Mouse (Mus musculus): Measurements from ENCODE around the gene A2ml1. TPM values are rescaled to one million over a fixed set of nuclear protein-coding genes. Genes with fewer than 3 reads are reported as not detected.
A peak's percentile ranks its signal among the peaks of the same experiment; 100 is the strongest.

A2ml1 gene
- polyA plus RNA-seq, 1 experiment from 2014 or later: 3.1 TPM

GRCm38 (mm10) chr6:128602026-128602425 is 20.6 kb upstream of the A2ml1 start:
- Histone ChIP-seq H3K36me3 (ENCODE audit: control insufficient read depth, insufficient read depth, low read length) (no peaks in the 10 kb centered on the region), H3K4me1 (ENCODE audit: control insufficient read depth, insufficient read depth, low read length) (0 out of 2 replicates have a peak, but pooled peaks cover 8% of the 10 kb centered on the region), H3K4me2 (ENCODE audit: low read depth, low read length) (no peak overlapping the region), H3K27me3 (replicated peaks; ENCODE audit: control insufficient read depth, insufficient read depth, low read length) (no peaks in the 10 kb centered on the region), H3K27ac (ENCODE audit: low read length) (no peak overlapping the region), H3K9ac (ENCODE audit: low read depth, low read length) (no peak overlapping the region), H3K9me3 (ENCODE audit: control insufficient read depth, low read length) (no peaks in the 10 kb centered on the region), H3K4me3 (ENCODE audit: low read length) (no peak overlapping the region)
- ATAC-seq: no peak
- 49% methylated on average over 3 of the region's 3 CpGs for WGBS

- H3K9me3 ChIP-seq (ENCODE audit: control insufficient read depth, low read length): no peaks in the 10 kb centered on the region
- WGBS: 60% methylated on average over 4 of the region's 4 CpGs
- ATAC-seq: no peak
- 0 out of 2 replicates have a peak, but pooled peaks cover 4% of the 10 kb centered on the region for H3K4me1 ChIP-seq (ENCODE audit: control insufficient read depth, insufficient read depth, low read length)
- no peaks in the 10 kb centered on the region for H3K27me3 ChIP-seq (replicated peaks; ENCODE audit: control insufficient read depth, insufficient read depth, low read length)
- no peaks in the 10 kb centered on the region for H3K36me3 ChIP-seq (ENCODE audit: control insufficient read depth, insufficient read depth, low read length)
- H3K9ac ChIP-seq (ENCODE audit: low read depth, low read length): no peak overlapping the region
- H3K27ac ChIP-seq (ENCODE audit: low read length): no peak overlapping the region
- no peak overlapping the region for H3K4me2 ChIP-seq (ENCODE audit: low read depth, low read length)
- no peak overlapping the region for H3K4me3 ChIP-seq (ENCODE audit: low read length)
Observed at GRCm38 (mm10) chr6:128599555-128599954, 18.1 kb upstream of the A2ml1 start.

- H3K4me2 ChIP-seq (ENCODE audit: low read depth, low read length): no peak overlapping the region
- peak; percentile 78 for ATAC-seq
- H3K27me3 ChIP-seq (replicated peaks; ENCODE audit: control insufficient read depth, insufficient read depth, low read length): no peaks in the 10 kb centered on the region
- 0 out of 2 replicates have a peak, but pooled peaks cover 4% of the 10 kb centered on the region for H3K4me1 ChIP-seq (ENCODE audit: control insufficient read depth, insufficient read depth, low read length)
- peak overlapping the region; percentile 45; the same call in 1 of the 2 replicates for H3K27ac ChIP-seq (ENCODE audit: low read length)
- 38% methylated on average over 2 of the region's 2 CpGs for WGBS
- H3K4me3 ChIP-seq (ENCODE audit: low read length): no peak overlapping the region
- H3K36me3 ChIP-seq (ENCODE audit: control insufficient read depth, insufficient read depth, low read length): no peaks in the 10 kb centered on the region
- no peaks in the 10 kb centered on the region for H3K9me3 ChIP-seq (ENCODE audit: control insufficient read depth, low read length)
- no peak overlapping the region for H3K9ac ChIP-seq (ENCODE audit: low read depth, low read length)
Observed at GRCm38 (mm10) chr6:128598256-128599047, 17.0 kb upstream of the A2ml1 start.

GRCm38 (mm10) chr6:128597121-128597522 is 15.7 kb upstream of the A2ml1 start:
- no peaks in the 10 kb centered on the region for H3K9me3 ChIP-seq (ENCODE audit: control insufficient read depth, low read length)
- H3K27ac ChIP-seq (ENCODE audit: low read length): peak overlapping the region; percentile 35
- no peaks in the 10 kb centered on the region for H3K27me3 ChIP-seq (replicated peaks; ENCODE audit: control insufficient read depth, insufficient read depth, low read length)
- no peaks in the 10 kb centered on the region for H3K36me3 ChIP-seq (ENCODE audit: control insufficient read depth, insufficient read depth, low read length)
- H3K9ac ChIP-seq (ENCODE audit: low read depth, low read length): peak overlapping the region; percentile 9; the same call in 1 of the 2 replicates
- WGBS: 9% methylated on average over 9 of the region's 9 CpGs
- peak overlapping the region; percentile 36 for H3K4me2 ChIP-seq (ENCODE audit: low read depth, low read length)
- 0 out of 2 replicates have a peak, but pooled peaks cover 4% of the 10 kb centered on the region for H3K4me1 ChIP-seq (ENCODE audit: control insufficient read depth, insufficient read depth, low read length)
- peak; percentile 93 for ATAC-seq
- peak overlapping the region; percentile 18 for H3K4me3 ChIP-seq (ENCODE audit: low read length)

GRCm38 (mm10) chr6:128594651-128595050 is 13.2 kb upstream of the A2ml1 start:
- no peak for ATAC-seq
- Histone ChIP-seq H3K36me3 (ENCODE audit: control insufficient read depth, insufficient read depth, low read length) (no peaks in the 10 kb centered on the region), H3K4me1 (ENCODE audit: control insufficient read depth, insufficient read depth, low read length) (0 out of 2 replicates have a peak, but pooled peaks cover 4% of the 10 kb centered on the region), H3K9ac (ENCODE audit: low read depth, low read length) (no peak overlapping the region), H3K27ac (ENCODE audit: low read length) (no peak overlapping the region), H3K4me2 (ENCODE audit: low read depth, low read length) (no peak overlapping the region), H3K9me3 (ENCODE audit: control insufficient read depth, low read length) (no peaks in the 10 kb centered on the region), H3K4me3 (ENCODE audit: low read length) (no peak overlapping the region), H3K27me3 (replicated peaks; ENCODE audit: control insufficient read depth, insufficient read depth, low read length) (no peaks in the 10 kb centered on the region)
- 86% methylated on average over 9 of the region's 9 CpGs for WGBS

GRCm38 (mm10) chr6:128589426-128589825 is 8.0 kb upstream of the A2ml1 start:
- H3K4me3 ChIP-seq (ENCODE audit: low read length): no peak overlapping the region
- H3K27ac ChIP-seq (ENCODE audit: low read length): no peak overlapping the region
- H3K36me3 ChIP-seq (ENCODE audit: control insufficient read depth, insufficient read depth, low read length): no peaks in the 10 kb centered on the region
- 55% methylated on average over 4 of the region's 4 CpGs for WGBS
- no peaks in the 10 kb centered on the region for H3K9me3 ChIP-seq (ENCODE audit: control insufficient read depth, low read length)
- H3K4me2 ChIP-seq (ENCODE audit: low read depth, low read length): no peak overlapping the region
- H3K4me1 ChIP-seq (ENCODE audit: control insufficient read depth, insufficient read depth, low read length): no peaks in the 10 kb centered on the region
- no peak for ATAC-seq
- no peaks in the 10 kb centered on the region for H3K27me3 ChIP-seq (replicated peaks; ENCODE audit: control insufficient read depth, insufficient read depth, low read length)
- H3K9ac ChIP-seq (ENCODE audit: low read depth, low read length): no peak overlapping the region

- no peak for ATAC-seq
Observed at GRCm38 (mm10) chr6:128587619-128588018, 6.2 kb upstream of the A2ml1 start.

GRCm38 (mm10) chr6:128585642-128586245 is 4.3 kb upstream of the A2ml1 start:
- Histone ChIP-seq H3K4me1 (ENCODE audit: control insufficient read depth, insufficient read depth, low read length) (no peaks in the 10 kb centered on the region), H3K4me2 (ENCODE audit: low read depth, low read length) (no peak overlapping the region), H3K27me3 (replicated peaks; ENCODE audit: control insufficient read depth, insufficient read depth, low read length) (no peaks in the 10 kb centered on the region), H3K9ac (ENCODE audit: low read depth, low read length) (no peak overlapping the region), H3K9me3 (ENCODE audit: control insufficient read depth, low read length) (no peaks in the 10 kb centered on the region), H3K36me3 (ENCODE audit: control insufficient read depth, insufficient read depth, low read length) (no peaks in the 10 kb centered on the region), H3K27ac (ENCODE audit: low read length) (no peak overlapping the region), H3K4me3 (ENCODE audit: low read length) (no peak overlapping the region)
- 76% methylated on average over 11 of the region's 11 CpGs for WGBS
- no peak for ATAC-seq

More at GRCm38 (mm10) chr6:128587619-128588018, 6.2 kb upstream of the A2ml1 start:
- Histone ChIP-seq H3K4me3 (ENCODE audit: low read length) (no peak overlapping the region), H3K27me3 (replicated peaks; ENCODE audit: control insufficient read depth, insufficient read depth, low read length) (no peaks in the 10 kb centered on the region), H3K27ac (ENCODE audit: low read length) (no peak overlapping the region), H3K9ac (ENCODE audit: low read depth, low read length) (no peak overlapping the region), H3K36me3 (ENCODE audit: control insufficient read depth, insufficient read depth, low read length) (no peaks in the 10 kb centered on the region), H3K9me3 (ENCODE audit: control insufficient read depth, low read length) (no peaks in the 10 kb centered on the region), H3K4me1 (ENCODE audit: control insufficient read depth, insufficient read depth, low read length) (no peaks in the 10 kb centered on the region), H3K4me2 (ENCODE audit: low read depth, low read length) (no peak overlapping the region)
- 70% methylated on average over 6 of the region's 6 CpGs for WGBS

GRCm38 (mm10) chr6:128584070-128584660 is 2.8 kb upstream of the A2ml1 start:
- H3K4me2 ChIP-seq (ENCODE audit: low read depth, low read length): no peak overlapping the region
- no peak overlapping the region for H3K27ac ChIP-seq (ENCODE audit: low read length)
- H3K4me3 ChIP-seq (ENCODE audit: low read length): no peak overlapping the region
- H3K9ac ChIP-seq (ENCODE audit: low read depth, low read length): no peak overlapping the region
- no peaks in the 10 kb centered on the region for H3K36me3 ChIP-seq (ENCODE audit: control insufficient read depth, insufficient read depth, low read length)
- no peaks in the 10 kb centered on the region for H3K9me3 ChIP-seq (ENCODE audit: control insufficient read depth, low read length)
- H3K4me1 ChIP-seq (ENCODE audit: control insufficient read depth, insufficient read depth, low read length): no peaks in the 10 kb centered on the region
- WGBS: 23% methylated on average over 10 of the region's 10 CpGs
- ATAC-seq: peak; percentile 38; the same call in 1 of the 2 replicates
- no peaks in the 10 kb centered on the region for H3K27me3 ChIP-seq (replicated peaks; ENCODE audit: control insufficient read depth, insufficient read depth, low read length)

Measured in intestine, embryonic 16.5 days (tissue).